Mouse (Mus musculus) spleen, embryonic (tissue): ENCODE results near the gene Ppil2.

Experiments
- CTCF ChIA-PET: fragments of 350-600 bp; sonication (Branson Sonifier 250); formaldehyde crosslinking; loops from one replicate; lab custom pipeline; 2022; lab: Charles Lee

Gene Ppil2

GRCm38 (mm10) chr16:17102630-17103220 is 8.3 kb downstream of the Ppil2 start:
- CTCF ChIA-PET = no interaction called here

GRCm38 (mm10) chr16:17096938-17097337 is 14.1 kb downstream of the Ppil2 start:
- CTCF ChIA-PET = no interaction called here

GRCm38 (mm10) chr16:17088346-17088745 is 22.7 kb downstream of the Ppil2 start:
- CTCF ChIA-PET = interaction anchor here (0.5 kb wide), 1 partner anchor 22 kb away, joined by 7 read pairs; no protein-coding TSS in a partner anchor

DNA sequence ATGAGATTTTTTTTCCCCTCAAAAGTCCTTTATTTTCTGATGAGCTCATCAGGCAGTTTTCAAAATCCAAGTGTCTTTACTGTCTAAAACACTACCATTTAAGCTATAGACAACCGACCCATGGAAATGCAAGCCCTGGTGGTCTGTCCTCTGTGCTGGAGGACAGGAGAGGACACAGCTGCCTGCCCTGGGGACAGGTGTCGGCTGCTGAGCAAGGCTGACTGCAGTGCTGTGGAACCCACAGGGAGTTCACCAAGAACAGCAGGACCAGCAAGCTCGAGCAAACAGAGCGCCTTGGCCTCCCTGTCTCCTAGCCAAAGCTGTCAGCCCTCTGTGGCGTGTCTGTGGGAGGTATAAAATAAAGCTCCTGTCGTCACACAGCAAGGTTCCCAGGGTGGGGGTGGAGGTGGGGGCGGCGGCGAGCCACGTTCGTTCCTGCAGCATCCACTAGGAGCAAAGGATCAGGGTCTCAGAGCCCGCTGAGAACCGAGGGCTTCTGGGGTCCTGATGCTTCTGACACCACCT is 24.3 kb downstream of the Ppil2 start:
- CTCF ChIA-PET = interaction anchor here (0.6 kb wide), 1 partner anchor 87 kb away, joined by 3 read pairs; no protein-coding TSS in a partner anchor

DNA sequence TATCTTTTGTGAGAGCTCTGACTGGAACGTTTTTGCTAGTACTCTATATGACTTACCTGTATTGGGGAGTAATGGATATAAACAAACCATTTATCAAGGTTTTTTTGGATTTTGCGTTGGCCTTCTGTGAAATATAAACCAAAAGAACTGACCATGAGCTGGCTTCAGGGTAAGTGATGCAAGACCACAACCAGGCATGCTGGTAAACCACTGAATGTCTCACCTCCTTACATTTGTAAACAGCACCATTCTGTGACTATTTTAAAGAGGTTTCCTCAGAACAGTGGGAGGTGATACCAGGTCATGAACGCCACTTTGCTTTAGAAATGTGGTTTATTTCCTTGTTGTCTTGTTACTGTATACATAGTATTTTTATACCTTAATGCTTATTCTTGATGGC is 24.8 kb downstream of the Ppil2 start:
- CTCF ChIA-PET = interaction anchor here (0.6 kb wide), 1 partner anchor 88 kb away, joined by 3 read pairs; no protein-coding TSS in a partner anchor

DNA sequence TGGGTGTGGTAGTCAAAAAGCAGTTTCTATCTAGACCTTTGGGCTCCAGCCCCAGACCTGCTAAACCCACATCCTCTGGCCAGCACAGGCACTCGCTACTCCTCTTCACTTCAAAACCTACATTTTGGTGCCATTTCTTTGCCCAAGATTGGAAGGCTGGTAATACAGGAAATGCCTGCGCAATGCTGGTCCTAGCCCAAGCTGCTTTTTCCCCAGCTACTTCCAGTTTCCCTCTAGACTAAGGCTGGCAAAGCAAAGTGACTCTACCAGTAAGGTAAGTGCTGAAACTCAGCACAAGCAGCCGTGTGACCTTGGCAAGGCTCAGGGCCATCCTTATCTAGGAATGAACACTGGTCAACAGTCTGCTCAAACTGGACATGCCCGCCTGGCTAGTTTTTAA is 25.4 kb downstream of the Ppil2 start:
- CTCF ChIA-PET = interaction anchor here (0.6 kb wide), 1 partner anchor 50 kb away, joined by 5 read pairs; no protein-coding TSS in a partner anchor

GRCm38 (mm10) chr16:17082121-17082792 is 28.8 kb downstream of the Ppil2 start:
- CTCF ChIA-PET = no interaction called here

DNA sequence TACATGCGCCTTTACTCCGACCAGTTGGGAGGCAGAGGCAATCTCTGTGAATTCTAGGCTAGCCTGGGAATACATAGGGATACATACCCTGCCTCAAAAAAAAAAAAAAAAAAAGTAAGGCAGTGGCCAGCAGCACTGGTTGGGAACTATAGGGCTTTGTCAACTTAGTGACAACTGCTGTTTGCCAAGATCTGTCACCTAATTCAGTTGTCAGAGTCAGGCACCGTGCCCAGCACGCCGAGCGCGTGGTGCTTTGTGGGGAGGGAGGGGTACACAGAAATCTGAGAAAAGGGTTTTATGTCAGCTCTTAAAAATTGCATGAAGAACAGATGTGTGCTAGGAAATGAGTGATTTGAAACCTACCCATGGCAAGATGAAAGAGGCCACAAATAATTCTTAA is 33.0 kb downstream of the Ppil2 start:
- CTCF ChIA-PET = interaction anchor here (0.6 kb wide), 2 partner anchors 26 to 220 kb away, joined by 3 to 4 read pairs; no protein-coding TSS in a partner anchor

GRCm38 (mm10) chr16:17076869-17077268 is 34.2 kb downstream of the Ppil2 start:
- CTCF ChIA-PET = no interaction called here

DNA sequence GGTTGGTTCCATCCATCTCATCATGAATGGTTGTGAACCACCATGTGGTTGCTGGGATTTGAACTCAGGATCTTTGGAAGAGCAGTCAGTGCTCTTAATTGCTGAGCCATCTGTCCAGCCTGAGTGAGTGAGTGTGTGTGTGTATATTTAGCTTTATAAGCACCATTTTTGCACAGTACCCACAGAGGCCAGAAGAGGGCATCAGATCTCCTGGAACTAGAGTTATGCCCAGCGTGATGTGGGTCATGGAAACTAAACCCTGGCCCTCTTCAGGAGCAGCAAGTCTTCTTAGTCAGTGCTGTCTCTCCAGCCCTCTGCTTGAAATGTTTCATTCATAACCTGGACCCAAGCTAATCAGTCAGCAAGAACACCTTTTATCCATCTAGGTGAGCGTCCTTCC is 34.8 kb downstream of the Ppil2 start:
- CTCF ChIA-PET = no interaction called here

- CTCF ChIA-PET = no interaction called here
These were observed 38.1 kb downstream of the Ppil2 start for GRCm38 (mm10) chr16:17073000-17073399.

DNA sequence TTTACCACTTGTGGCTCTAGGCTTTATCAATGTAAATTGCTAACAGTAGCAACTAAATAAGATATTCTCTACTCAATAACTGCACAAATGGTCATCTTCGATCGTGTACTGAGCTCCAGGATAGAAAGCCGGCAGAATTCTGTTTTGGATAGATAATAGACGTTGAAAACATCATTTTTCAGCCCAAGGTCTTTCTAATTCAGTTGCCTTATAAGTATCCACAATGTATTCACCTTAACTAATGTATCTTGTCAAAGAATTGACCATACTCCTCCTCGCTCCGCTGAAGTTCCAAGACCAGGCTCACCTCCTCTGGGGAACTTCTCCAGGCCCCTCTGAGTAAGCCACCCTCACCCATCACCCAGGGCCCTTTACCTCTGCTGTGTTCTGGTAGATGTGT is 40.3 kb downstream of the Ppil2 start:
- CTCF ChIA-PET = no interaction called here

GRCm38 (mm10) chr16:17069511-17070443 is 41.3 kb downstream of the Ppil2 start, which contains the start of gene Ypel1:
Gene Ypel1, plus strand, starts transcription at chr16:17069696.
- CTCF ChIA-PET = no interaction called here

DNA sequence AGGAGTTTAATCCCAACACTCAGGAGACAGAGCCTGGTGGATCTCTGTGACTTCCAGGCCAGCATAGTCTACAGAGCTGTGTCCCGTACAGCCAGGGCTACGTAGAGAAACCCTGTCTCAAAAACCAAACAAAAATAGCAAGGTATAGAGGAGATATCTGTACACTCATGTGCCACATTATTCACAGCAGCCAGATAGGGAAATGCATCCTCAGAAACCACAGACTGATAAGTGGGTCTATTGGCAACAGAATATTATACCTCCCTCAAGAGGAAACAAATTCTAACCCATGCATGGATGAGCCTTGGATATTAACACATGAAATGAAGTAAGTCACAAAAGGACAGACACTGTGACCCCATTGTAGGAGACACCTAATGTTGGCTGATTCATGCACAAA is 43.5 kb downstream of the Ppil2 start:
- CTCF ChIA-PET = no interaction called here

DNA sequence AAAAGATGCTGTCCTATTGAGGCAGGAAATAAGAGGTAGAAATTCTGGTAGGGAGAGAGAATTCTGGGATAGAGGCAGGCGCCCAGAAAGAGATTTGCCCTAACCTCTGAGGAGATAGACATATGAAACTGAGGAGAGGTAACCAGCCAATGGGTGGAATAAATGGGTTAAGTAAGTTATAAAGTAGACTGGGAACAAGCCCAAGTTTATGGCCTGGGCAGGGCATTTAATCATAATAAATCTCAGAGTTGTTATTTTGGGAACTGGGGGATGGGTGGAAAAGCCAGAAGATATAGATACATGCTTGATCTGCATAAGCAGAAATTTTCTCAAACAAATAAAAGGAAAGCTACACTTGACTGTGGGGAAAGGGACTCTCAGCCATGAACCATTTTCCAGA is 48.7 kb downstream of the Ppil2 start:
- CTCF ChIA-PET = no interaction called here

DNA sequence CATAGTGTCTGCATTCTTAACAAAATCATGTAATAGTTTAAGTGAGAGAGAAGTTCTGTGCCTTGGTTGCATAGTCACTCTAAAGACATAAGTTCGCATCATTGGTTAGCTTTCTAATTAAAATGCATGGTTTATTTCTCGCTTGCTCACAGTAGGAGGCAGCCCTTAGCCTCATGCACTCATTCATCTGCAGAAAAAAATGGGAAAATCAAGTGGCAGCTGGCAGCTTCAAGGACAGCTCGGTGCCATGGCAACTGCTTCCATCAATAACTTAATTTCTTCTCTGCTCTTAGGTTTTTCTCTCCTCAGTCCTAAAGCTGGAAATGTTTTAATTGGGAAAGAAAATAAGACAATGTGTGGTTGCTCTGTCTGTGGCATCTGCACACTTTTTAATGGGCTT is 55.5 kb downstream of the Ppil2 start:
- CTCF ChIA-PET = no interaction called here

- CTCF ChIA-PET = no interaction called here
These were observed 57.2 kb downstream of the Ppil2 start for GRCm38 (mm10) chr16:17053903-17054302.

DNA sequence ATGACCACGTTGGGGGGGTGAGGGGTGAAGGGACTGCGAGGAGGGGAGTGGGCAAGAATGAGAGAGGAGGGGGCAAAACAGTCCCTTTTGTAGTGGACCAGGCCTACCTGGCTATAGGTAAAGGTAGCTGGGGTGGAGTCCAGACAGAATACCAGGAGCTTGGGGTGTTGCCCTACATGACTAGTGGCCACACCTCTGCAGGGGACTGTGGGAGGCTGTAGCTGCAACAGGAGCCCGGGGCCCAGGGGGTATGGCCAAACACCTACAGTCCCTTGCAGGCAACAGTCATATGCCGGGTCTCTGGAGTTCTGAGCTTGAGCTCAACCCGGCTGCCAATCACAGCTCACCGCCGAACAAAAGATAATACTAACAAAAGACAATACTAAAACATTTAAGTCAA is 59.0 kb downstream of the Ppil2 start:
- CTCF ChIA-PET = interaction anchor here (0.7 kb wide), 1 partner anchor 26 kb away, joined by 3 read pairs; no protein-coding TSS in a partner anchor

DNA sequence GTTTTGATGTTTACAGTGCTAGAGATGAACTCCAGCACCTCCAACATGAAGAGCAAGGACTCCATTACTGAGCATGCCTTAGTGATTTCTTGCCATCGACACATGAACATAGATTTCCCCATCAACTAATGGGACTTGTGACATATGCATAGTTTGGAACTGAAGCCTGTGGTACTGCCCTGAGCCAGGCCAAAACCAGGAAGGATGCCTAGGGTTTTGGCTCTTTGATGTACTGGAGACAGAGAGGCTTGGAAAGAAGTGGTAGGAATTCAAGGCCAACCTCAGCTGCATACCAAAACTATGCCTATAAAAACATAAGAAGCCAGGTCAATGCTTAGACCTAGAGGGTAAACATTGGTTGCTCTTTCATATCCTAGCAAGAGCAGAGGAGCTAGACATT is 61.2 kb downstream of the Ppil2 start:
- CTCF ChIA-PET = no interaction called here

GRCm38 (mm10) chr16:17045287-17045686 is 65.8 kb downstream of the Ppil2 start:
- CTCF ChIA-PET = no interaction called here

DNA sequence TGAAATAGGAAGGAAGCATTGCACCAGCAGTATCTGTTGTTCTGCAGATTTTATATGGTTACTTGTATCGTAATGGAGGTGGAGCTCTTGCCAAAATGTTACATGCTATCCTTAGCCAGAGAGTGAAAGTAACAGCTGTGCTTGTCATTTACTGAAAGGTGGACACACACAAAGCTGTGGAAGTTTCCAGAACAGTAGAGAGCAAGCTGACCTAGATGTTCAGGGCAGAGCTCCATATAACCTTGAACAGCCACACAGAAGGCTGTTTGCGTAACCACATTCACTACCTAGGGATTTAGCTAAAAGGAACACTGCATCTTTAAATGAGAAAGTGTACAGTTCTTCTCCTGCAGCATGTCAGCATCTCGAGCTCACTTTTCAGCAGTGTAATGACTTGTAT is 66.7 kb downstream of the Ppil2 start:
- CTCF ChIA-PET = no interaction called here

DNA sequence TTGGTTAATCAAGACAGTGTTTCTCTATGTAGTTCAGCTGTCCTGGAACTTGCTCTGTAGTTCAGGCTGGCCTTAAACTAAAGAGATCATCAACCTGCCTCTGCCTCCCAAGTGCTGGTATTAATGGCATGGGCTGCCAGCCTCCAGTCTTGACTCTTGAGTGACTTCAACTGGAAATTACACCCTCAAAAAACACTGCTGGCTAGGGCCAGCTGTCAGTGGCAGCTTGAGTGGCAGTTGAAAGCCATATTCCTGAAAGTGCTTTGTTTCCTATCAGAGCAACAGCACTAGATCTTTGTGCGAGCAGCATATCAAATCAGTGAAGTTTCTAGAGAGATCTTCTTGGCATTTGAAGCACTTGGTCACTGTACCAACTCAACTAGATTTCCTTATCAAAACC is 69.6 kb downstream of the Ppil2 start:
- CTCF ChIA-PET = no interaction called here
